Mouse (Mus musculus): Measurements from ENCODE around the gene Tmem121. TPM values are rescaled to one million over a fixed set of nuclear protein-coding genes. Genes with fewer than 3 reads are reported as not detected.
A peak's percentile ranks its signal among the peaks of the same experiment; 100 is the strongest.

The Tmem121 gene
- total and polyA plus RNA-seq, 2 experiments from 2014 or later = 63.6 to 89.1 TPM

DNA sequence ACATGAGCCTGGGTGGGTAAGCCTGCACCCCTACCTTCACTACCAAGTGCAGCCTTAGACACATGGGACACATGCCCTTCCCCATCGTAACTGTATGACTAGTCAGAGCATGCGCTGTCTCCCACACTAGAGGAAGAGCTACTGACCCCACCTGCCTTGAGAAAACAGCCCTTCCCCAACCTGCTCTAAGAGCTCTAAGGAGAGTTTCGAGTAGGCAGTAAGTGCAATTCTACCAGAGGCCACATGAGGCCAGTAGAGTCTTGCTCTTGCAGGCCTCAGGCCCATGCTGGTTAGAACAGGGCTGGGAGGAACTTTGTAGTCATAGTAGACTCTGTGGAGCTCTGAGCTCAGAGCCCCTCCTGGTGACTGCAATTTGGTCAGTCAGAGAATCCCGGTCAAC lies 34.7 kb downstream of the Tmem121 start:
- ATAC-seq (ENCODE audit: low FRiP score) (peak; percentile 59), DNase-seq (ENCODE audit: low spot score) (peak; percentile 81)
- Histone ChIP-seq H3K4me3 (ENCODE audit: low read depth, low read length) (no peak overlapping the region), H3K36me3 (ENCODE audit: insufficient read depth, low read length) (no peaks in the 10 kb centered on the region), H3K9me3 (ENCODE audit: low read length) (no peaks in the 10 kb centered on the region), H3K27me3 (ENCODE audit: insufficient read depth, low read length) (no peaks in the 10 kb centered on the region), H3K4me2 (ENCODE audit: low read depth, low read length, poor library complexity, severe bottlenecking) (no peak overlapping the region), H3K27ac (ENCODE audit: low read depth, low read length) (no peak overlapping the region), H3K4me1 (ENCODE audit: insufficient read depth, low read length) (no peaks in the 10 kb centered on the region), H3K9ac (replicated peaks; ENCODE audit: low read length, poor library complexity, severe bottlenecking) (no peak overlapping the region)
- WGBS = 48% methylated on average over 4 of the region's 4 CpGs
- TF ChIP-seq CTCF (IDR thresholded peaks at IDR 0.05) = peak; percentile 87

DNA sequence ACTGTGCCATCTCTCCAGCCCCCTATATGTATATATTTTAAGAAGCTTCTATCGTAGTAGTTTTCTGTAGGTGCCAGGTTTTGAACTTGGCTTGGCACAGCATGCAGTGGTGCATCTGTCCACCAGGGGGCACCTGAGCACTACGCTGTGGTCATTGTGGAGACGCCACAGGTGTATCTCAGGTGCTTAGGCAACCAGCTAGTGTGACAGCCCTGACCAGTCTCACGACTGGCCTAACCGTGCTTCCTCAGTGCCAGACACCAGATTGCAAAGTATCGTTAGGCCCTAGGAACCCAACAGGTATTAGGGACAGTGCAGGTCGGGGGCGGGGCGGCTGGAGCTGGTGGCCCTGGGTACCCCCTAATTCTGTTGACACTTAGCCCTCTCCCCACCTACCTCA lies 35.6 kb downstream of the Tmem121 start:
- Histone ChIP-seq H3K27ac (ENCODE audit: low read depth, low read length) (no peak overlapping the region), H3K4me1 (ENCODE audit: insufficient read depth, low read length) (no peaks in the 10 kb centered on the region), H3K9me3 (ENCODE audit: low read length) (no peaks in the 10 kb centered on the region), H3K36me3 (ENCODE audit: insufficient read depth, low read length) (no peaks in the 10 kb centered on the region), H3K9ac (replicated peaks; ENCODE audit: low read length, poor library complexity, severe bottlenecking) (no peak overlapping the region), H3K4me3 (ENCODE audit: low read depth, low read length) (no peak overlapping the region), H3K4me2 (ENCODE audit: low read depth, low read length, poor library complexity, severe bottlenecking) (no peak overlapping the region), H3K27me3 (ENCODE audit: insufficient read depth, low read length) (no peaks in the 10 kb centered on the region)
- ATAC-seq (ENCODE audit: low FRiP score) (no peak), DNase-seq (ENCODE audit: low spot score) (no peak)
- peak; percentile 61 for TF ChIP-seq CTCF (IDR thresholded peaks at IDR 0.05)
- 83% methylated on average over 9 of the region's 9 CpGs for WGBS

DNA sequence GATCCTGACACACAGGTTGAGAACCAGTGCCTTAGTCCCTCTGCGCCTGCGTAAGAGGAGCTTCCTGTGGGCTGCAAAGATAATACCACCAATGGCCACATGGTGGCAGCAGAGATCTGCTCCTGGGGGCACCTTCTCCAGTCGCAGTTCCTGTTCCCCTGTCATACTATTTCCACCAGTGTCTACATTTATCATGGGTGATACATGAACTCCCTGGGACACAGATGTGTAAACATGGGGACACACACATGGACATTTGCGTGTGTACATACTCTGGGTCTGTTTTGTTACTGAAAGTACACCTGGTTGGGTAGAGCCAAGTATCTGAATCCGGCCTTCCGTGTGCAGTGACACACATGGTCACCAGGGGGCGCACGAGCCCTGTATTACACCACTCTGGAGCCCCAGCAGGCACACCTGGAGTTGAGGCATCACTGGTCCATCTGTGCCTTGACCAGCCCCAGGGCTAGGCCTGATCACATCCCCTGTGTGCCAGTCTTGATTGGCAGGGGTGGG lies 36.4 kb downstream of the Tmem121 start:
- H3K9ac ChIP-seq (replicated peaks; ENCODE audit: low read length, poor library complexity, severe bottlenecking) = no peak overlapping the region
- ATAC-seq (ENCODE audit: low FRiP score) = peak; percentile 39
- H3K36me3 ChIP-seq (ENCODE audit: insufficient read depth, low read length) = no peaks in the 10 kb centered on the region
- no peaks in the 10 kb centered on the region for H3K4me1 ChIP-seq (ENCODE audit: insufficient read depth, low read length)
- 21% methylated on average over 8 of the region's 8 CpGs for WGBS
- H3K27ac ChIP-seq (ENCODE audit: low read depth, low read length) = no peak overlapping the region
- H3K27me3 ChIP-seq (ENCODE audit: insufficient read depth, low read length) = no peaks in the 10 kb centered on the region
- H3K4me3 ChIP-seq (ENCODE audit: low read depth, low read length) = no peak overlapping the region
- peak; percentile 79 for TF ChIP-seq CTCF (IDR thresholded peaks at IDR 0.05)
- no peak overlapping the region for H3K4me2 ChIP-seq (ENCODE audit: low read depth, low read length, poor library complexity, severe bottlenecking)
- peak; percentile 85 for DNase-seq (ENCODE audit: low spot score)
- H3K9me3 ChIP-seq (ENCODE audit: low read length) = no peaks in the 10 kb centered on the region

DNA sequence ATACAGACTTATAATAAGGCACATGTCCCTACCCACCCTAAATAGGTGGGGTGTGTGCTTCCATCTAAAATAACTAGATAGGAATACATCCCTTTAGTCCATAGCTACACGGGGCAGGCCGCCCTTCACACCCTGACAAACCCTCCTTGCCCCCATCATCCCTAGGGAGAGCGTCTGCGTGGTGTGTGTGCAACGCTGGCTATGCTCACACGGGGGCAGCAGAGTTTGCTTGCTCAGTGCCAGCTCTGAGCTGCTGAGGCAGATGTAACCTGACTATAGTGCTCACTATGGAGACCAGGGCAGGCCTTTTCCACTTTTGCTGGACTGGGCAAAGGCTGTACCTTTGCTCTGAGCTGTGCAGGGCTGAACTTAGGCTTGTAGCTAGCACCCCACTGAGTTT lies 37.0 kb downstream of the Tmem121 start:
- Histone ChIP-seq H3K9me3 (ENCODE audit: low read length) (no peaks in the 10 kb centered on the region), H3K4me2 (ENCODE audit: low read depth, low read length, poor library complexity, severe bottlenecking) (no peak overlapping the region), H3K4me3 (ENCODE audit: low read depth, low read length) (no peak overlapping the region), H3K36me3 (ENCODE audit: insufficient read depth, low read length) (no peaks in the 10 kb centered on the region), H3K4me1 (ENCODE audit: insufficient read depth, low read length) (no peaks in the 10 kb centered on the region), H3K27me3 (ENCODE audit: insufficient read depth, low read length) (no peaks in the 10 kb centered on the region), H3K27ac (ENCODE audit: low read depth, low read length) (no peak overlapping the region), H3K9ac (replicated peaks; ENCODE audit: low read length, poor library complexity, severe bottlenecking) (no peak overlapping the region)
- peak; percentile 70 for TF ChIP-seq CTCF (IDR thresholded peaks at IDR 0.05)
- 39% methylated on average over 6 of the region's 6 CpGs for WGBS
- ATAC-seq (ENCODE audit: low FRiP score) (peak; percentile 68), DNase-seq (ENCODE audit: low spot score) (peak; percentile 62)

DNA sequence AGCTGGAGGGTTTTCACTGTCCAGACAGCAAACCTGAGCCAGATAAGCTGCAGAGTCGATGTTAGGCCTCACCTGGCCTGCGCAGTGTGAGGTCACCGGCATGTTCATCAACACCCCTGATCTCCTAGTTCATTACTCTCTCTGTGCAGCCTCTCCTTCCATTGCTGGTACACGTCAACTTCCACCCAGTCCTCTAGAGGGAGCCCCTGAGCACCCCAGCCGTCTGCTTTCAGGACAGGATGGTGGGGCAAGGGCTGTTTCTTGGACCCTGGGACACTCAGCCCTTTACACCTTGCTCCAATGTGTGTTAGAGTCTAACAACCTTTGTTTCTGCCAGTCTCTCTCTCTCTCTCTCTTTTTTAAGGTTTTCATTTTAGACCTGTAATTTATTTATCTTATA lies 38.5 kb downstream of the Tmem121 start:
- Histone ChIP-seq H3K36me3 (ENCODE audit: insufficient read depth, low read length) (no peaks in the 10 kb centered on the region), H3K4me1 (ENCODE audit: insufficient read depth, low read length) (no peaks in the 10 kb centered on the region), H3K4me3 (ENCODE audit: low read depth, low read length) (no peak overlapping the region), H3K27ac (ENCODE audit: low read depth, low read length) (no peak overlapping the region), H3K9me3 (ENCODE audit: low read length) (no peaks in the 10 kb centered on the region), H3K4me2 (ENCODE audit: low read depth, low read length, poor library complexity, severe bottlenecking) (no peak overlapping the region), H3K9ac (replicated peaks; ENCODE audit: low read length, poor library complexity, severe bottlenecking) (no peak overlapping the region), H3K27me3 (ENCODE audit: insufficient read depth, low read length) (no peaks in the 10 kb centered on the region)
- TF ChIP-seq CTCF (IDR thresholded peaks at IDR 0.05) = peak; percentile 34
- ATAC-seq (ENCODE audit: low FRiP score) (no peak), DNase-seq (ENCODE audit: low spot score) (no peak)
- WGBS = 72% methylated on average over 5 of the region's 5 CpGs

DNA sequence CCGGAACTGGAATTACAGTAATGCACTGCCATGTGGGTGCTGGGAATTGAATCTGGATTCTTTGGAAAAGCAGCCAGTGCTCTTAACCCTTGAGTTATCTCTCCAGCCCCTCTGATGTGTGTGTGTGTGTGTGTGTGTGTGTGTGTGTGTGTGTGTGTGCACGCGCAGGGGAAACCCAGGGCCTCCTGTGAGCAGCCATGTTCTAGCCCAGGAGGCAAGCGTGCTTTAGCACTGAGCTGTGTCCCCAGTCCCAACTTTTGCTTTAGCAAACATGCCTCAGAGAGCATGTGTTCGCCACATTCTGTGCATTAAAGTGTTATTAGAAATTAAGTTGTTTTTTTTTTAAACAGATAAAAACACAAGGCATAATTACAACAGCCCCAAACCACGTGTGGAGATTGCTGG lies 39.0 kb downstream of the Tmem121 start:
- ATAC-seq (ENCODE audit: low FRiP score) (no peak), DNase-seq (ENCODE audit: low spot score) (no peak)
- H3K4me2 ChIP-seq (ENCODE audit: low read depth, low read length, poor library complexity, severe bottlenecking) = no peak overlapping the region
- no peak overlapping the region for H3K9ac ChIP-seq (replicated peaks; ENCODE audit: low read length, poor library complexity, severe bottlenecking)
- H3K4me1 ChIP-seq (ENCODE audit: insufficient read depth, low read length) = no peaks in the 10 kb centered on the region
- WGBS = 88% methylated on average over 6 of the region's 6 CpGs
- no peak for TF ChIP-seq CTCF (IDR thresholded peaks at IDR 0.05)
- no peak overlapping the region for H3K27ac ChIP-seq (ENCODE audit: low read depth, low read length)
- no peaks in the 10 kb centered on the region for H3K9me3 ChIP-seq (ENCODE audit: low read length)
- H3K4me3 ChIP-seq (ENCODE audit: low read depth, low read length) = no peak overlapping the region
- no peaks in the 10 kb centered on the region for H3K27me3 ChIP-seq (ENCODE audit: insufficient read depth, low read length)
- no peaks in the 10 kb centered on the region for H3K36me3 ChIP-seq (ENCODE audit: insufficient read depth, low read length)

Measured in midbrain, postnatal 0 days (tissue).